Mouse (Mus musculus) embryonic facial prominence, embryonic 15.5 days (tissue): ENCODE measurements around the gene Hmga1b. TPM values are rescaled to one million over a fixed set of nuclear protein-coding genes. Genes with fewer than 3 reads are reported as not detected.

Experiments
- ATAC-seq: fragments of 200-750 bp; cut with Nextera tagmentation; 2 replicates; pipeline ENCODE4 v1.8.0; 2017; ENCODE audit warnings: low read depth, moderate TSS enrichment; ENCODE audit not compliant: insufficient number of reproducible peaks, low FRiP score, low TSS enrichment
- H3K27ac ChIP-seq: fragments of 300-500 bp; sonication (generic); replicated peaks from 2 replicates; pipeline ENCODE4 v1.5.1; 2015; ENCODE audit warnings: mild to moderate bottlenecking, inconsistent platforms
- H3K27me3 ChIP-seq: fragments of 300-500 bp; sonication (generic); 2 replicates; pipeline ENCODE4 v1.6.1; 2015; ENCODE audit warnings: inconsistent platforms
- H3K36me3 ChIP-seq: fragments of 300-500 bp; sonication (generic); 2 replicates; pipeline ENCODE4 v1.6.1; 2015; ENCODE audit warnings: mild to moderate bottlenecking, inconsistent platforms
- H3K4me1 ChIP-seq: fragments of 300-500 bp; sonication (generic); 2 replicates; pipeline ENCODE4 v1.6.1; 2015; ENCODE audit warnings: inconsistent platforms
- H3K4me2 ChIP-seq: fragments of 300-500 bp; sonication (generic); replicated peaks from 2 replicates; pipeline ENCODE4 v1.6.1; 2015; ENCODE audit warnings: mild to moderate bottlenecking, inconsistent platforms
- H3K4me3 ChIP-seq: fragments of 300-500 bp; sonication (generic); replicated peaks from 2 replicates; pipeline ENCODE4 v1.5.1; 2015; ENCODE audit warnings: mild to moderate bottlenecking, inconsistent platforms
- H3K9ac ChIP-seq: fragments of 300-500 bp; sonication (generic); 2 replicates; pipeline ENCODE4 v1.6.1; 2015; ENCODE audit warnings: inconsistent platforms
- H3K9me3 ChIP-seq: fragments of 300-500 bp; sonication (generic); replicated peaks from 2 replicates; pipeline ENCODE4 v1.6.1; 2016; ENCODE audit warnings: inconsistent platforms
- WGBS: fragments of 180-500 bp; shearing (Covaris S2); methylation state at CpG from one replicate; pipeline ENCODE4 v1.1.7; 2015; 5-methylcytosine and 5-hydroxymethylcytosine counted together
- polyA plus RNA-seq: library from polyadenylated mRNA; unstranded; fragments of >200 nt; fragmentation: Nextera tagmentation; extraction: Ambion mirVana; gene quantifications from 2 replicates; pipeline ENCODE4 v1.2.1, GENCODE M21; 2015

Hmga1b gene
- polyA plus RNA-seq, 1 experiment from 2014 or later: 3.8 TPM

DNA sequence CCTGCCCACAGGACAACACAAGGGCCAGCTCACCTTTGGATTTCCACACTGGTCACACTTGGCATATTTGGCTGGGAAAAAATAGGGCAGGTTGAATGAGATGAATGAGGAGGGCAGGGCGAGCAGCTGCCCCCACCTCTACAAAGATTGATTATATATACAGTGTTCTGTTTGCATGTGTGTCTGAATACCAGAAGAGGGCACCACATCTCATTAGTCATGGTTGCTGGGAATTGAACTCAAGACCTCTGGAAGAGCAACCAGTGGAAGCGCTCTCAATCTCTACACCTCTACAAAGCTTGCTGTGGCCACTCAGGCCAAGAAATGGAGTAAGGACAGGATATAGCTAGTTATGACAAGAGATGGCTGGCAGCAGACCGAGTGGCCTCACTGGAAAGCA is 27.2 kb downstream of the Hmga1b start:
- 90% methylated on average over 3 of the region's 3 CpGs for WGBS
- ATAC-seq: no peak
- no peak overlapping the region for H3K9ac ChIP-seq
- H3K36me3 ChIP-seq: peaks cover 84% of the 10 kb centered on the region
- no peak overlapping the region for H3K4me2 ChIP-seq
- H3K4me1 ChIP-seq: peaks cover 18% of the 10 kb centered on the region
- H3K9me3 ChIP-seq: no peaks in the 10 kb centered on the region
- H3K27me3 ChIP-seq: no peaks in the 10 kb centered on the region
- H3K27ac ChIP-seq: no peak overlapping the region
- H3K4me3 ChIP-seq: no peak overlapping the region

DNA sequence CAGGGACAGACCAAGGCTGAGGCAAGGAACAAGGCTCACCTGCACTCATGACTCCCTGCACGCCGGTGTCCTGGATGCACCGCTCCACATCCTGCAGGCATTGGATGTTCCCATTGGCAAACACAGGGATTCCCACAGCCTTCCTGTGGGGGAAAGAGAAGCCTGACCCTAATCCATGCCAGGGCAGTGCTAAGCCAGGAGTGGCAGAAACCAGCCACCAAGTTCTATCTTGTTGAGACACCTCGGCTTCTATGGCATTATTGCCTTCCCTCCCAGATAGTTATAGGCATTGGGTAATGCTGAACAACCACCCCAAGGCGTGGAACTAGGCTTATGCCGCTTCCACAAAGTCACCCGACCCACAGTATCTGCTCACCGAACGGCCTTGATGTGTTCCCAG is 30.1 kb downstream of the Hmga1b start:
- Histone ChIP-seq H3K4me1 (peaks cover 19% of the 10 kb centered on the region), H3K36me3 (peaks cover 70% of the 10 kb centered on the region), H3K9me3 (no peaks in the 10 kb centered on the region), H3K9ac (no peak overlapping the region), H3K27ac (no peak overlapping the region), H3K4me3 (no peak overlapping the region), H3K27me3 (no peaks in the 10 kb centered on the region), H3K4me2 (no peak overlapping the region)
- WGBS: 90% methylated on average over 9 of the region's 9 CpGs
- ATAC-seq: no peak

DNA sequence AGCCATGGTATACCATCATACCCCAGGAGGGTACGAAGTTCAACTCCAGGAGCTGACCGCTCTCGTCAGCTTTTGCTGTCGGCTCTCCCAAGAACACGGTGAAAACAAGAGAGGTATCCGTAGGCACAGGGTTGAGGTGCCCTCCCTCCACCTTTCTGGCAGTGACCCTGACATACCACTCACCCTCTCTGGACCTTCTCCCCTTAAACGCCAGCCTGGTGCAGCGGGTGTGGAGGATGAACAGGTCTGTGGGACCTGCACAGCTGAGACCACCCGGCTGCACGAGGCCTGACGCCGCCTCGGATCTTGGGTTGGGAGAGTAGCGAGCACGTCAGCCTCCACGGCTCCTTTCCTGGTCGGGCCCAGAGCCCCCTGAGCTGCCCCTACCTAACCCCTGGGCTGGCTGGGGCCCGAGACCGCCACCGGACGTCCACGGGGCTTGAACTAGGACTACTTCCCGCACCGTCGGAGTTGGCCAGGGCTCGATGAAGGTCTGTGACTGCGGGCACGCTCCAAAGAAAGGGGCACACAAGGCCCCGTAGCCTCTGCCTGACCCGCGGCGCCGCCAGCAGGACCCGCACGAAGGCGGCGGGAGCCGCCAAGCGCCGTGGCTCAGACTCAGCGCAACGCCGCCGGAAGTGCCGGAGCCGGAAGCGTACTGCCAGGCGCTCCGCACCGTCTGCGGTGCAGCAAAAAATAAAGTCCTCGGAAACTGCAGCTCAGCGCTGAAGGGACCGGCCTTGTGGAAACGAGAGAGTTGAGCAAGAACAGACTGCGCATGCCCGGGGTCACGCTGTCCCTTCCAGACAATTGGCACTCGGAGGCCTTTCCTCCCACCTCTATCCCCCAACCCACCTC is 33.4 kb downstream of the Hmga1b start, which contains the start of gene Dus1l:
TSS of gene Dus1l (minus strand) at position 648 of the 858 bp plus-strand sequence.
- 1% methylated on average over 59 of the region's 59 CpGs for WGBS
- Histone ChIP-seq H3K4me1 (peaks cover 29% of the 10 kb centered on the region), H3K27me3 (no peaks in the 10 kb centered on the region), H3K4me3 (peak within 1 kb of the TSS; percentile 95), H3K4me2 (peak within 1 kb of the TSS; percentile 91), H3K36me3 (peaks cover 40% of the 10 kb centered on the region), H3K9ac (peak within 1 kb of the TSS; percentile 99), H3K27ac (peak within 1 kb of the TSS; percentile 71), H3K9me3 (no peaks in the 10 kb centered on the region)
- ATAC-seq: peak; percentile 88

DNA sequence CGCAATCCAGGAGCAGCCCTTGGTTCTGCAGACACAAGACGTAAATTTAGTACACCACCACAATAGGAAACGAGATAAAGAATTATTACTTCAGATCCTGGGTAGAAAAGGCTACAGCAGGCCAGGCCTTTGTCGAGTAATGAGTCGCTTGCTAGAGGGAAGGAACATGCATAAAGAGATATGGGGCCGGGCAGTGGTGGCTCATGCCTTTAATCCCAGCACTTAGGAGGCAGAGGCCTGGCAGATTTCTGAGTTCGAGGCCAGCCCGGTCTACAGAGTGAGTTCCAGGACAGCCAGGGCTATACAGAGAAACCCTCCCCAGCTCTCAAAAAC is 34.0 kb downstream of the Hmga1b start:
- ATAC-seq: no peak
- Histone ChIP-seq H3K9ac (peak overlapping the region; percentile 99; the same call in 1 of the 2 replicates), H3K9me3 (no peaks in the 10 kb centered on the region), H3K4me1 (peaks cover 29% of the 10 kb centered on the region), H3K4me3 (peak overlapping the region; percentile 95), H3K27ac (peak overlapping the region; percentile 71), H3K27me3 (no peaks in the 10 kb centered on the region), H3K36me3 (peaks cover 34% of the 10 kb centered on the region), H3K4me2 (peak overlapping the region; percentile 91)
- 34% methylated on average over 8 of the region's 8 CpGs for WGBS

DNA sequence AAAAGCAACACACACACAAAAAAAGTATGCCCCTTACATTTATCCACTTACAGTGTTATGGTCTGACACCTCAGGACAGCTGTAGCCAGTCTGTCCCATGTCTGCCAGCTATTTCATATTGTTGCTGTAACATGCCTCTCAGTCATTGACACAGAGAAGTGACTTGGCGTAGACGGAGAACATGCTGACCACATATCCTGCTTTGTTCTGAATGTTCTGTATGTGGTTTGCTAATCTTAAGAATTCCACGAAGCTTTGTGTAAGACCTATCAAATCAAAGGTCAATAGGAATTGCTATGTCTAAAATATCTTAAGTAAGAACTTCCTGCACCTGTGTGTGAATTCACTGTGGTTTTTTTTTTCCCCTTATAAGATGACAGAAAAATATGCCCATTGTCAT is 35.6 kb downstream of the Hmga1b start:
- Histone ChIP-seq H3K27me3 (no peaks in the 10 kb centered on the region), H3K4me3 (no peak overlapping the region), H3K4me1 (peaks cover 29% of the 10 kb centered on the region), H3K9me3 (no peaks in the 10 kb centered on the region), H3K27ac (no peak overlapping the region), H3K4me2 (no peak overlapping the region), H3K9ac (no peak overlapping the region), H3K36me3 (peaks cover 17% of the 10 kb centered on the region)
- 83% methylated on average over 3 of the region's 3 CpGs for WGBS
- no peak for ATAC-seq

DNA sequence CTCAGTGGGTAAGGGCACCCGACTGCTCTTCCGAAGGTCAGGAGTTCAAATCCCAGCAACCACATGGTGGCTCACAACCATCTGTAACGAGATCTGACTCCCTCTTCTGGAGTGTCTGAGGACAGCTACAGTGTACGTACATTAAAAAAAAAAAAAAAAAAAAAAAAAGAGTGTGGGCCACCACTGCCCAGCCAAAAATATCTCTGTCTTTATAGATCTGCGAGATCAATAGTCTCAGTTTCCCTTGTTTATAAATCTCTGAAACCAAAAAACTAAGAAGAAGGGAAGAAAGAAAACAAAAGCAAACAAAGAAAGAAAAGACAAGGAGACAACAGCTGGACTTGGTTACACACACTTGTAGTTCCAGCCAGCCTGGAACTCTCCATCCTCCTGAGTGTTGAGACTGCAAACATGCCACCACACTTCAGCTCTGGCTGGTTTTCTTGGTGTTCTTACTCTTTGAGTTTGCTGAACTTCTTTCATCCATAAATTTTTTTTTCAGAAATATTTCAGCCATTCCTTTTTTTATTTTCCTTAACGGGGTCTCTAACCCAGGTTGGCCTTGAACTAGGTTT is 36.8 kb downstream of the Hmga1b start:
- H3K4me2 ChIP-seq: 0 out of 2 replicates have a peak overlapping the region, but pooled peaks have one; percentile 21
- WGBS: 64% methylated on average over 6 of the region's 6 CpGs
- ATAC-seq: no peak

DNA sequence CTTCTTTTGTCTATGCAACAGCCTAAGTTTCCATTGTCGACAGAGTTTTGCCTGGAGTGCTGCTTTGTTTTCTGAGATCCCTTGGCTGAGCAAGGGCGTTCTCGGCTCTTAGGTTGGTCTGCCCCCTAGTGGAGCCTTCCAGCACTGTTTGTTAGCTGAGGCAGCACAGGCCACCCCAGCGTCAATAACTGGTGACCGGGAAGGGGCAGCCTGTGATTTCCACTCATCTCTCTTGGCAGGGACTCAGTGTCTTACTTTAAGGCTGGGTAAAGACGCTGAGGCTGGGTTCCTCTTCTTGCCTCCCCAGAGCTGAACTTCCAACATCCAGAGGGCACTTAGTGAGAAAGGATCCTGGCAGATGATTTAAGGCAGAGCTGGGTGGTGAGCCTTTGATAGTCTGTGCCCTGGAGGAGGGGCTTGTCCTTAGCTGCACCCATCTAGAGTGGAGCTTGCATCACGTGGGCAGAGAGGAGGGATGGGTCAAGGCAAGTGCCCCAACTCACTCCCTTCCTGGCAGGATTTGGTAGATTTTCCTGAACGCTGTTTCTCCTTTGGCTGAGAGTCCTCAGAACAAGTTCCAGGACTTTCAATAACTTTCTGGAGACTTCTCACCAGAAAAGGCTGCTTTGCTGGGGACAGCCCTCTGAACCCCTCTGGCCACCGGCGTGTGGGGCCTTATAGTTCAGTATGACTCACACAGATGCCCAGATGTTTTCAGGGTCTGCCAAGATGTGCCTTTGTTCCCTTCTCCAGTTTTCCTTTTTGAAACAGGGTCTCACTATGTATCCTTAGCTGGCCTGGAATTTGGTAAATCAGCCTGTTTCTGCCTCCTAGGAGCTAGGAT is 37.7 kb downstream of the Hmga1b start:
- H3K9ac ChIP-seq: no peak overlapping the region
- peak; percentile 73; the same call in 1 of the 2 replicates for ATAC-seq
- H3K4me3 ChIP-seq: no peak overlapping the region
- H3K4me2 ChIP-seq: peak overlapping the region; percentile 21; the same call in 1 of the 2 replicates
- H3K36me3 ChIP-seq: peaks cover 3% of the 10 kb centered on the region; the same call in 1 of the 2 replicates
- WGBS: 9% methylated on average over 10 of the region's 10 CpGs
- H3K4me1 ChIP-seq: peaks cover 17% of the 10 kb centered on the region
- peak overlapping the region; percentile 74 for H3K27ac ChIP-seq
- H3K27me3 ChIP-seq: no peaks in the 10 kb centered on the region
- no peaks in the 10 kb centered on the region for H3K9me3 ChIP-seq

More for the DNA sequence above, 36.8 kb downstream of the Hmga1b start:
- H3K27ac ChIP-seq: peak overlapping the region; percentile 74
- H3K4me1 ChIP-seq: peaks cover 25% of the 10 kb centered on the region
- no peak overlapping the region for H3K4me3 ChIP-seq
- no peaks in the 10 kb centered on the region for H3K9me3 ChIP-seq
- no peaks in the 10 kb centered on the region for H3K27me3 ChIP-seq
- H3K9ac ChIP-seq: no peak overlapping the region
- H3K36me3 ChIP-seq: peaks cover 6% of the 10 kb centered on the region; the same call in 1 of the 2 replicates

DNA sequence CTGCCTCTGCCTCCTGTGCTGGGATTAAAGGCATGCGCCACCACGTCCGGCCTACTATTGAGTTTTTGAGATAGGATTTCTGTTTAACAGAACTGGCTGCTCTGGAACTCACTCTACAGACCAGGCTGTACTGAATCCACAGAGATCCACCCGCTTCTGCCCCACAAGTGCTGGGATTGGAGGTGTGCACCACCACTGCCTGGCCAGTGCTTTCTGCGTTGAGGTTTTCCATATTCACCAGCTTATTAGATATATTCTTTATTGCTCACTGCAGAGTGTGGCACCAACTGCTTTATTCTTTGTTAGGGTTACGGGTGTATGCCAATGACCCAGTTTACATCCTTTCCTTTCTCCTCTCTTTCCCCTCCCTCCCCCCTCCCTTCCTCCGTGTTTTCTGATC is 41.7 kb downstream of the Hmga1b start:
- H3K9ac ChIP-seq: no peak overlapping the region
- no peak overlapping the region for H3K4me2 ChIP-seq
- H3K4me3 ChIP-seq: no peak overlapping the region
- no peak for ATAC-seq
- H3K36me3 ChIP-seq: peaks cover 42% of the 10 kb centered on the region
- H3K4me1 ChIP-seq: peaks cover 10% of the 10 kb centered on the region; the same call in 1 of the 2 replicates
- WGBS: 82% methylated on average over 7 of the region's 7 CpGs
- no peak overlapping the region for H3K27ac ChIP-seq
- H3K9me3 ChIP-seq: no peaks in the 10 kb centered on the region
- no peaks in the 10 kb centered on the region for H3K27me3 ChIP-seq

DNA sequence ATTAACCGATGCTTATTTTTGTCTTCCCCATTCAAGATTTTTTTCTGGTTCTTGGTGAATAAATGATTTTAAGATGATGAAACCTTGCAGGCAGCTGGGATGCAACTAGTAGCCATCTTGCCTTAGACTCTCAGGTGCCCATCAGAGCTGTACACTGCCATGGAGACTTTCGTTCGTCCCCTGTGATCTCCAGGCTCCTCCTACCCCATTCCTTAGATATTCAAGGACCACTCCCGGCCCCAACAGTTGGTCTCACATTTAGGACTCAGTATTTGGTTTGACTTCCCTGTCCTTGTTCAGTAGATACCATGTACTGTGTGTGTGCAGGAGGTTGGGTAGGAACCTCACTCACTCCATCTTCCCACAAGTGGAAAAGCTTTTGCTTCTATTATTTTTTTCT is 42.2 kb downstream of the Hmga1b start:
- no peak overlapping the region for H3K4me3 ChIP-seq
- WGBS: 65% methylated on average over 4 of the region's 4 CpGs
- H3K4me1 ChIP-seq: peaks cover 8% of the 10 kb centered on the region; the same call in 1 of the 2 replicates
- H3K36me3 ChIP-seq: peaks cover 47% of the 10 kb centered on the region
- no peak overlapping the region for H3K27ac ChIP-seq
- ATAC-seq: no peak
- H3K9ac ChIP-seq: no peak overlapping the region
- H3K9me3 ChIP-seq: no peaks in the 10 kb centered on the region
- H3K4me2 ChIP-seq: no peak overlapping the region
- no peaks in the 10 kb centered on the region for H3K27me3 ChIP-seq

DNA sequence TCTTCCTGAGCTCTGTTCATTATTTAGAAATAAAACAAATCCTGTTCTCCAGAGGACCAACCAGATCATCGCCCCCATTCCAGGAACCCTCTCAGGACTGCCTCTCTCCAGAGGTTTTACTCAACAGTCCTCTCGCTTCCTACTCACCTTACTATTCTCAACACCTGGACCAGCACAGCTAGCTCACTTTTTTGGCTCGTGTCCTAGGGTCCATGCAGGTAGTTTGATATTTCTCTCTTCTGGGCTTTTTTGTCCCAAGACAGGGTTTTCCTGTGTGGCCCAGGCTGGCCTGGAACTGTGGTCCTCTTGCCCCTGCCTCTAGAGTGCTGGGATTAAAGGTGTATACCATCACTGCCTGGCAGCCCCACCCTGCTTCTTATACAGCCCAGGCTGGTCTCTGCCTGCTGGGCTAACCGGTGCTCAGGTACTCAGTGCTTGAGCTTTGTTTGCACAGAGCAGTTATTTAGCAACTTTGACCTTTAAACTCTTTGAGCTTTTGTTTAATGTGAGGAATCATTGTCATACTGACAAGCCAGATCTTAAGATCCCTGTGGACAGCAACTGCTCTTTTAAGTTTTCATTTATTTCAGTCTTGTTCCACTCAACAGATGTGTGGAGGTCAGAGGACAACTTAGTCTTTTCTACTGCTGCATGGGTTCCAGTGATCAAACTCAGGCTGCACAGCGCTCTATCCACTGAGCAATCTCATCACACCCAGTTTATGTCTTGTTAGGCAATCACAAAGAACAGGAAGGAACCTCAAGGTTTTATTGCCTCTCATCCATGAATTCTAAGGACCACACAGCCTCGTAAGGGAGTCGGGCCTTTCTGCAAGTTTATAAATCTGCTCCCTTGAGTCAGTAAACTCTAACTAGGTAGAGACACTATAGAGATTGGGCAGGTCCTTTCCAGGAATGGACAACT is 43.0 kb downstream of the Hmga1b start:
- Histone ChIP-seq H3K4me2 (no peak overlapping the region), H3K4me1 (0 out of 2 replicates have a peak, but pooled peaks cover under 1% of the 10 kb centered on the region), H3K9me3 (no peaks in the 10 kb centered on the region), H3K27me3 (no peaks in the 10 kb centered on the region), H3K9ac (no peak overlapping the region), H3K4me3 (no peak overlapping the region), H3K36me3 (peaks cover 56% of the 10 kb centered on the region), H3K27ac (no peak overlapping the region)
- 85% methylated on average over 7 of the region's 7 CpGs for WGBS
- no peak for ATAC-seq
